Mouse (Mus musculus) midbrain, postnatal 0 days (tissue): ENCODE results near the gene Atp5c1. TPM values are rescaled to one million over a fixed set of nuclear protein-coding genes. Genes with fewer than 3 reads are reported as not detected.

ENCODE experiments used
- ATAC-seq: fragments of 200-750 bp; cut with Nextera tagmentation; 2 replicates; pipeline ENCODE4 v1.8.0; 2017; ENCODE audit warnings: moderate number of reproducible peaks, mild to moderate bottlenecking, moderate TSS enrichment, moderate library complexity; ENCODE audit not compliant: low FRiP score
- DNase-seq: peaks from one replicate; pipeline ENCODE4 v3.0.0-alpha.2; 2015; ENCODE audit warnings: low spot score
- H3K27ac ChIP-seq: fragments of 300-500 bp; sonication (generic); 2 replicates; pipeline ENCODE4 v1.5.1; 2014; ENCODE audit warnings: low read depth, mild to moderate bottlenecking, low read length, mixed read lengths
- H3K27me3 ChIP-seq: fragments of 300-500 bp; sonication (generic); 2 replicates; pipeline ENCODE4 v1.6.1; 2014; ENCODE audit warnings: low read length, control low read depth, mixed read lengths; ENCODE audit not compliant: insufficient read depth
- H3K36me3 ChIP-seq: fragments of 300-500 bp; sonication (generic); 2 replicates; pipeline ENCODE4 v1.6.1; 2014; ENCODE audit warnings: low read length, control low read depth, mixed read lengths; ENCODE audit not compliant: insufficient read depth
- H3K4me1 ChIP-seq: fragments of 300-500 bp; sonication (generic); 2 replicates; pipeline ENCODE4 v1.6.1; 2014; ENCODE audit warnings: mild to moderate bottlenecking, control low read depth, antibody characterized with exemption, low read length, mixed read lengths; ENCODE audit not compliant: insufficient read depth
- H3K4me2 ChIP-seq: fragments of 300-500 bp; sonication (generic); 2 replicates; pipeline ENCODE4 v1.6.1; 2014; ENCODE audit warnings: low read depth, mild to moderate bottlenecking, low read length, mixed read lengths; ENCODE audit not compliant: poor library complexity, severe bottlenecking
- H3K4me3 ChIP-seq: fragments of 300-500 bp; sonication (generic); 2 replicates; pipeline ENCODE4 v1.5.1; 2014; ENCODE audit warnings: low read depth, mild to moderate bottlenecking, low read length, moderate library complexity
- H3K9ac ChIP-seq: fragments of 300-500 bp; sonication (generic); replicated peaks from 2 replicates; pipeline ENCODE4 v1.6.1; 2014; ENCODE audit warnings: mild to moderate bottlenecking, low read length, moderate library complexity, mixed read lengths; ENCODE audit not compliant: poor library complexity, severe bottlenecking
- H3K9me3 ChIP-seq: fragments of 300-500 bp; sonication (generic); 2 replicates; pipeline ENCODE4 v1.6.1; 2016; ENCODE audit warnings: low read length, control low read depth
- CTCF ChIP-seq: IDR thresholded peaks from 2 replicates; pipeline ENCODE4 v1.5.1; 2016; ENCODE audit warnings: antibody characterized with exemption, mild to moderate bottlenecking
- WGBS: fragments of 180-500 bp; shearing (Covaris S2); extraction: QIAGEN DNeasy Blood & Tissue Kit; methylation state at CpG from one replicate; pipeline ENCODE4 v1.1.7; 2014; 5-methylcytosine and 5-hydroxymethylcytosine counted together
- polyA plus RNA-seq: library from polyadenylated mRNA; unstranded; fragments of >200 nt; fragmentation: Nextera tagmentation; extraction: Ambion mirVana; gene quantifications from 2 replicates; pipeline ENCODE4 v1.2.1, GENCODE M21; 2015
- total RNA-seq: library from RNA; depleted of rRNA; stranded (reverse); fragments of >200 nt; gene quantifications from 2 replicates; pipeline ENCODE4 v1.2.3, GENCODE M21; 2014

Atp5c1 gene
- total and polyA plus RNA-seq, 2 experiments from 2014 or later = 458 to 634 TPM

DNA sequence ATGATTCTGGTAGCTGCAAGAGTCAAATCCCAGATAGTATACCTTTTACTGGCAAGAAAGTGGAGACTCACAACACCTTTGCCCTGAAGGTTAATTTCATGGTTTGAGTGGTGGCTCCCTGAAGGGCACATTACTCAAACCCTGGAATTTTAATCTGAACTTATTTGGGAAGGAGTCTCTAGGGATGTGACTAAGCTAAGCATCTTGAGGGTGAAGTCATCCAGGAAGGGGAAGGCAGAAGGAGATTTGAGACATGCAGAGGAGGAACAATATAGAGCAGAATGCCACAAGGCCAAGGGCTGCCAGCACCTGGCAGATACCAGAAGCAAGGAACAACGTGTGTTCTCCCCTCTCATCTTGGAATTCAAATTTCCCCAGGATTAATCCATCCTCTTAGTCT, 38.4 kb upstream of the Atp5c1 start:
- H3K27me3 ChIP-seq = no peaks in the 10 kb centered on the region; the same call in 1 of the 2 replicates
- 60% methylated on average over 1 of the region's 1 CpGs for WGBS
- no peak overlapping the region for H3K27ac ChIP-seq
- H3K4me1 ChIP-seq = no peaks in the 10 kb centered on the region
- H3K36me3 ChIP-seq = no peaks in the 10 kb centered on the region
- H3K4me2 ChIP-seq = no peak overlapping the region
- TF ChIP-seq CTCF = no peak
- no peaks in the 10 kb centered on the region for H3K9me3 ChIP-seq
- no peak overlapping the region for H3K9ac ChIP-seq
- DNase-seq = no peak
- ATAC-seq = no peak
- H3K4me3 ChIP-seq = no peak overlapping the region

DNA sequence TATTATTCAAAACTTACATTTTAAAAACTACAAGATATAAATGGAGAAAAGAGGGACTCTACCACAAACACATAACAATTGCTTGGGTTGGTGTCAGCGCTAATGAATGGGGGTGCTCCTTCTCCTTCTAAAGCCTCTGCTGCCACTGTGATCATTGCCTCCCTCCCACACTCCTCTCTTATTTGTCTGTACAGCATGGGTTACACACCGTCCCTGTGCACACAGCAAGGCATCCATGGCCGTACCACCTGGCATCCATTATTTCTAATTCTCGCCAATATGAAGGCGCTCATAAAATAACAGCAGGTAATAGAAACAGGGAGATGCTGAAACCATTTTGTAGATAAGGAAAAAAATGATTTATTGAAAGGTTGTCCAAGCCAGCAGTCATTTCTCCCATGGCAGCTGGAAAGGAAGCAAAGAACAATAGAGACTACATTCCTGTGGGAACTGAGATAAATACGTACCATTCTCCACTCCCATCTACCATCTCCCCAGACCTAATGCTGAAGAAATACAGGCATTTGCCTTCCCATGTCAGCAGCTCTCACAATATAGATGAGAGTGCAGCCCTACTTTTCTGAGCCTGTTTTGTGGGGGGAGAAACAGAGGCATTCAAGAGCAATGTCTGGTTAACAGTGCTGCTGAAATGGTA, 28.4 kb upstream of the Atp5c1 start:
- Histone ChIP-seq H3K36me3 (no peaks in the 10 kb centered on the region), H3K27me3 (no peaks in the 10 kb centered on the region), H3K9me3 (no peaks in the 10 kb centered on the region), H3K4me1 (no peaks in the 10 kb centered on the region), H3K4me2 (no peak overlapping the region), H3K4me3 (no peak overlapping the region), H3K27ac (no peak overlapping the region), H3K9ac (no peak overlapping the region)
- TF ChIP-seq CTCF = no peak
- WGBS = 77% methylated on average over 6 of the region's 6 CpGs
- no peak for ATAC-seq
- no peak for DNase-seq

DNA sequence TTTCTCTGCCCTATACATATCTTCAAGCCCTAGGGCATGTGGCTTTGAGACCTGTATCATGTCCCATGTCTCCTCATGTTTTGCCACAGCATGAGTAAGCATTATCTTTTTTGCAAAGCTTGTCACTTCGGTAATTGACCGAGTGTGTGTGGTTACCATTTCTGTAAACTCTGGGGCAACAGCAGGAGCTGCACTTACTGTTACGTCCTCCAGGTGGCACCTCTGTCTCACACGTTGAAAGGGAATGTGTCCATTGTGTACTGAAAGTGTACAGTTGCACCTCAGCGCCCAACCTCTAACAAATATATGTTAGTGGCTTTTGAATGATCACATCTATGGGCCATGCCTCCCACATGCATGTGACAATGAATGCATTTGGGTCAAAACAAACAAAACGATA, 20.9 kb upstream of the Atp5c1 start:
- Histone ChIP-seq H3K9ac (no peak overlapping the region), H3K36me3 (no peaks in the 10 kb centered on the region), H3K9me3 (no peaks in the 10 kb centered on the region), H3K4me1 (no peaks in the 10 kb centered on the region), H3K27ac (no peak overlapping the region), H3K4me2 (no peak overlapping the region), H3K27me3 (no peaks in the 10 kb centered on the region), H3K4me3 (no peak overlapping the region)
- WGBS = 43% methylated on average over 6 of the region's 6 CpGs
- DNase-seq (peak; percentile 56), ATAC-seq (no peak)
- peak; percentile 91 for TF ChIP-seq CTCF

DNA sequence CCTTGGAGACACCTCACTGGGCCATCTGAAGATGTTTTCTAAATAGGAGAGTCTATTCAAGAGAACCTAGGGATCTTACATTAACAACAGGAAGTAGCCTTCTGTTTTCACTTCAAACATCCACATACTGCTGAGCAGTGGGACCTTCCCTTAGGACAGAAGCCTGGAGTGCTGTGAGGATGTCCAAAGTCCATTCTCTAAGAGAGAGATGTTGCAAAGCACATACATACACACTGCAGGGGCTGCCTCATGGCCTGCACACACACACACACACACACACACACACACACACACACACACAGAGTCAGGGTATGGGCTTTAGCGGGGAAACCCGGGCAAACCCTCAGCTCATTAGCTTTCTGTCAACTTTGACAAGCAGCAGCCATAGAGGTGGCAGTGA, 20.2 kb upstream of the Atp5c1 start:
- ATAC-seq = no peak

DNA sequence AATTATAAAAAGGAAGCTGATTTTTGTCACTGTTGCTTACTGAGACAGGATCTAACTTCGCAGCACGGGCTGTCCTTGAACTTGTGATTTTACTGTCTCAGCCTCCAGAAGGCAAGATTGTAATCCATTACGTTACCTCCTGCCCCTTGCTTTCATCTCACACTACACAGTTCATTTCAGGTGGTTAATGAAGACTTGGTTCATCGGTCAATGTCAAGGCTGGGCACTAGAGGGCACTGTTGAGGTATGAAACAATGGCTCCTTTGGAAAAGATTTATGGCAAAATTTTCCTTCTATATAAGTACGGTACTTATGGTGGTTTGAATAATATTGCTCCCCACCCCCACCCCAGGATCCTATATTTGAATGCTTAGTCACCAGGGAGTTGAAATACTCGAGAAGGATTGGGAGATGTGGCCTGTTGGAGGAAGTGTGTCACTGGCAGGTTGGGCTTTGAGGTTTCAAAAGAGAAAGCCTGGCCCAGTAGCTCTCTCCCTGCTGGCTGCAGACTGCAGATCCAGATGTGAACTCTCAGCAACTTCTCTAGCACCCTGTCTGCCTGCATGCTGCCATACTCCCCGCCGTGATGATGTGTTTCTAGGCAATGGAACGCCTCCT, 18.4 kb upstream of the Atp5c1 start:
- 36% methylated on average over 9 of the region's 9 CpGs for WGBS
- Histone ChIP-seq H3K9ac (no peak overlapping the region), H3K4me2 (no peak overlapping the region), H3K4me1 (no peaks in the 10 kb centered on the region), H3K36me3 (0 out of 2 replicates have a peak, but pooled peaks cover 2% of the 10 kb centered on the region), H3K4me3 (no peak overlapping the region), H3K27me3 (no peaks in the 10 kb centered on the region), H3K9me3 (no peaks in the 10 kb centered on the region), H3K27ac (no peak overlapping the region)
- DNase-seq (peak; percentile 72), ATAC-seq (no peak)
- TF ChIP-seq CTCF = peak; percentile 87

More for the DNA sequence above, 20.2 kb upstream of the Atp5c1 start:
- H3K4me2 ChIP-seq = no peak overlapping the region
- H3K27me3 ChIP-seq = no peaks in the 10 kb centered on the region
- no peaks in the 10 kb centered on the region for H3K4me1 ChIP-seq
- H3K36me3 ChIP-seq = no peaks in the 10 kb centered on the region
- H3K9me3 ChIP-seq = no peaks in the 10 kb centered on the region
- no peak overlapping the region for H3K4me3 ChIP-seq
- DNase-seq = no peak
- no peak overlapping the region for H3K9ac ChIP-seq
- WGBS = 58% methylated on average over 2 of the region's 2 CpGs
- H3K27ac ChIP-seq = no peak overlapping the region
- TF ChIP-seq CTCF = no peak

DNA sequence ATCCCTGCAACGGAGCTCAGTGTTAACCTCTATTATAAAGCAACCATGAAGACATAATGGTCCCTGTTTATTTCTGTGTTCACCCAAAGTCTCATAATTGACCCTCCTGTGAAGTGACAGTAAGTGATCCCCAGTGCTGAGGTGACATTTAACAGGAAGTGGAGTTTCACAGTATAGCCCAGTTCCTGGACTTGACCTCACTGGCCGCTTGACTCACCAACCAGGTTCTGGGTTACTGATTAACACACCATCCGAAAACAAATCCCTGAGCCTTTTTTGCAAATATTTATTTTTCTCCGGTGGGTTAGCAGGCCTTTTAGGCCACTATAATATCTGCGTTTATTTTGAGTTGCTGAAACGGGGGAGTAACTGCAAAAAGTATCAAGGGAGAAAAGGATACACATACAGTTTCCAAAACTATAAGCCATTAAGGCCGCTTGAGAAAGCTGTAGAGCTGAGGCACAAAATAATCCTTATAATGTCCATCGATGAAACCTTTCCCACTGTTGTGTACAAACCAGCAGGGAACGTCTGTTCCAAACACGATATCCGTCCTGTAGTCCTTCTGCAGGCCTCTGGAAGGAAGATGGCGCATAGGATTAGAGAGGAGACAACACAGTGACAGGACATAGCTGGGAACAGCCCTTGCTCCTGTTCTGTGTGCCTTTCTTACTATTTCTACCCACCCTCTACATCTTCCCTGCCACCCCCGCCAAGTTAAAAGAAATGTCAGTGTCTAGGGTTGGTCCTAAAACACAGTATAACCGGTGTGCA, 14.2 kb upstream of the Atp5c1 start:
- WGBS = 91% methylated on average over 14 of the region's 14 CpGs
- Histone ChIP-seq H3K4me1 (no peaks in the 10 kb centered on the region), H3K9me3 (no peaks in the 10 kb centered on the region), H3K36me3 (peaks cover 25% of the 10 kb centered on the region), H3K27ac (no peak overlapping the region), H3K27me3 (no peaks in the 10 kb centered on the region), H3K4me2 (no peak overlapping the region), H3K4me3 (no peak overlapping the region), H3K9ac (no peak overlapping the region)
- ATAC-seq = no peak
- no peak for TF ChIP-seq CTCF
- no peak for DNase-seq
